ENCODE assay signal across 8 mouse cellular contexts in the genomic region with DNA sequence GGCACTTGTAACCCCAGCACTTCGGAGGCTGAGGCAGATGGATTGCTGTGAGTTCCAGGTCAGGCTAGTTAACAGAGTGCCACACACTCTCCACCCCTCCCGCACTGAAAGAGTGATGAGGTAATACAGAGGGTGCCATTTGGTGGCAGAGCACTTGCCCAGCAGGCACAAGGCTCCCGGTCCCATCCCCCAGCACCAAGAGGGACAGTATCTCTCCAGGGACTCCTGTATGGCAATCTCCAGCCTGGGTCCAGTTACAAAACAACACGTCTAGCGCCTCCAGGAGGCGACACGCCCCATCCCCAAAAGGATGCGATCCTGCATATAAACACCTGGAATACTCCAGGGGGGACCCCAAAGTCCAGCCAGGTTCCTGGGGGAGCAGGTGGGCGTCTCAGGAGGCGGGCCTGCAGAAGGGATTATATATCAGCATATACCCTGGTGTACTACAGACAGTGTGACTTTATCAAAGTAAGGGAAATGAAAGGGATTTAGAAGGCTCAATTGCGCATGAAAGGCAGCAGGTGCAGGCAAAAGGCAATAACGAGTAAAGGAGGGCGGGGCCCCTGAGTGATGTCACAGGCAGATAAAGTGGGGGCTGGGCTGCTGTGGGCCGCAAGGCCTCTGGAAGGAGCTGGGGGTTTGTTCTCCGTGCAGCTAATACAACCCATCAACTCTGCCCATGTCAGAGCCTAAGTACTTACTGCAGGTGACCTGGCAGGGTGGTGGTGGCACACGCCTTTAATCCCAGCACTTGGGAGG. TPM values are rescaled to one million over a fixed set of nuclear protein-coding genes. Genes with fewer than 3 reads are reported as not detected.
A peak's percentile ranks its signal among the peaks of the same experiment; 100 is the strongest.
DNase-seq lines count a peak whose midpoint lies in the region; ATAC-seq and TF ChIP-seq lines count a peak whose summit lies in the region.

No protein-coding gene starts in this region.

- peaks cover 26% of the 10 kb centered on the region for H3K36me3 ChIP-seq in heart, embryonic 14.5 days (ENCODE audit: control insufficient read depth, insufficient read depth, low read length)
- H3K36me3 ChIP-seq in heart, embryonic 11.5 days (ENCODE audit: control insufficient read depth, insufficient read depth, low read length): peaks cover 4% of the 10 kb centered on the region
- peaks cover 19% of the 10 kb centered on the region for H3K36me3 ChIP-seq in liver, postnatal 0 days (replicated peaks; ENCODE audit: insufficient read depth, low read length)

- peaks cover 73 to 97% of the 10 kb centered on the region in 2 experiments for H3K4me1 ChIP-seq in heart, embryonic 14.5 days (ENCODE audit: control insufficient read depth in 2 of 2, insufficient read depth in 2 of 2, low read length in 2 of 2)
- H3K4me1 ChIP-seq in heart, embryonic 11.5 days (ENCODE audit: control insufficient read depth, insufficient read depth, low read length): peaks cover 86% of the 10 kb centered on the region
- H3K4me1 ChIP-seq in liver, postnatal 0 days (ENCODE audit: insufficient read depth): peaks cover 64% of the 10 kb centered on the region

- peak overlapping the region; percentile 34; the same call in 1 of the 2 replicates for H3K9ac ChIP-seq in heart, embryonic 14.5 days (ENCODE audit: low read length)
- no peak overlapping the region for H3K9ac ChIP-seq in heart, embryonic 11.5 days (ENCODE audit: low read depth, low read length)
- no peak overlapping the region for H3K9ac ChIP-seq in liver, postnatal 0 days (replicated peaks)

- no peak overlapping the region for H3K4me2 ChIP-seq in heart, embryonic 14.5 days (ENCODE audit: low read length)
- no peak overlapping the region for H3K4me2 ChIP-seq in heart, embryonic 11.5 days
- no peak overlapping the region for H3K4me2 ChIP-seq in liver, postnatal 0 days (ENCODE audit: low read depth, low read length)

- no peak overlapping the region for H3K27ac ChIP-seq in heart, embryonic 14.5 days (replicated peaks in 1 of 2; ENCODE audit: control insufficient read depth in 1 of 2, insufficient read depth in 1 of 2, low read depth in 2 of 2, low read length in 2 of 2)
- no peak overlapping the region for H3K27ac ChIP-seq in heart, embryonic 11.5 days (ENCODE audit: low read depth, low read length)
- H3K27ac ChIP-seq in liver, postnatal 0 days (ENCODE audit: low read depth): peak overlapping the region; percentile 96

- H3K4me3 ChIP-seq in heart, embryonic 14.5 days (ENCODE audit: control insufficient read depth in 1 of 2, insufficient read depth in 1 of 2, low read depth in 1 of 2, low read length in 2 of 2): no peak overlapping the region
- H3K4me3 ChIP-seq in heart, embryonic 11.5 days (ENCODE audit: low read depth, low read length): no peak overlapping the region
- H3K4me3 ChIP-seq in liver, postnatal 0 days (ENCODE audit: low read depth, low read length): no peak overlapping the region

- no peak for ATAC-seq in heart, embryonic 14.5 days (ENCODE audit: insufficient number of reproducible peaks, insufficient read depth, low FRiP score, low read depth)
- no peak for ATAC-seq in heart, embryonic 11.5 days (replicated peaks; ENCODE audit: insufficient number of reproducible peaks, low FRiP score, low TSS enrichment)
- ATAC-seq in erythroid progenitor cell, adult 5-6 weeks (replicated peaks; ENCODE audit: low FRiP score, poor library complexity, severe bottlenecking): 0 out of 2 replicates have a peak, but pooled peaks have one; percentile 37
- ATAC-seq in liver, postnatal 0 days: no peak

- peak; percentile 44 for DNase-seq in MN1 (ENCODE audit: low spot score)
- peak; percentile 36 for DNase-seq in liver, postnatal 0 days
- no peak for DNase-seq in ovary, adult 18-20 months (ENCODE audit: low spot score)
- no peak for DNase-seq in embryo, embryonic 10.5 days (ENCODE audit: low spot score)
- DNase-seq in left cerebral cortex, adult 9 months (ENCODE audit: low spot score in 2 of 2): no peak

- no peaks in the 10 kb centered on the region for H3K9me3 ChIP-seq in heart, embryonic 14.5 days (ENCODE audit: control insufficient read depth, low read length)
- no peaks in the 10 kb centered on the region for H3K9me3 ChIP-seq in heart, embryonic 11.5 days (replicated peaks; ENCODE audit: control insufficient read depth, low read length)
- no peaks in the 10 kb centered on the region for H3K9me3 ChIP-seq in liver, postnatal 0 days (ENCODE audit: low read length)

- H3K27me3 ChIP-seq in heart, embryonic 14.5 days (ENCODE audit: control insufficient read depth, insufficient read depth, low read length): no peaks in the 10 kb centered on the region
- no peaks in the 10 kb centered on the region for H3K27me3 ChIP-seq in heart, embryonic 11.5 days (ENCODE audit: control insufficient read depth, insufficient read depth, low read length)
- H3K27me3 ChIP-seq in liver, postnatal 0 days (ENCODE audit: insufficient read depth, low read length): no peaks in the 10 kb centered on the region

- TF ChIP-seq EP300 in liver, postnatal 0 days (IDR thresholded peaks at IDR 0.05; ENCODE audit: low read depth): no peak

- TF ChIP-seq CTCF in liver, postnatal 0 days (IDR thresholded peaks at IDR 0.05; ENCODE audit: low read depth): no peak

- WGBS in heart, embryonic 14.5 days: 56% methylated on average over 16 of the region's 16 CpGs
- WGBS in heart, embryonic 11.5 days (ENCODE audit: insufficient replicate concordance): 50% methylated on average over 16 of the region's 16 CpGs
- 61% methylated on average over 16 of the region's 16 CpGs for WGBS in liver, postnatal 0 days (ENCODE audit: insufficient replicate concordance)

RNA-seq across cellular contexts. Expression of gene Zmynd8, which starts 44.4 kb away (rescaled TPM):
- polyA plus RNA-seq in heart, embryonic 14.5 days (2014; fragmentation: Nextera tagmentation; extraction: Ambion mirVana): 35.9 and 38.0 TPM in 2 replicates
- polyA plus RNA-seq in heart, embryonic 11.5 days (2014; fragmentation: Nextera tagmentation; extraction: Ambion mirVana): 39.6 and 47.6 TPM in 2 replicates
- total RNA-seq in erythroid progenitor cell, adult 5-6 weeks (2015; ENCODE audit: low replicate concordance): 55.3 and 129 TPM in 2 replicates
- 59.5 and 85.9 TPM in 2 replicates for total RNA-seq in erythroid progenitor cell, adult 5-6 weeks (2017; ENCODE audit: low replicate concordance)
- 16.9 and 21.9 TPM in 2 replicates for polyA plus RNA-seq in liver, postnatal 0 days (2015; fragmentation: Nextera tagmentation; extraction: Ambion mirVana)

Comparison
In these comparisons a context has a peak if more than half of its experiments do, and no peak if none do; other contexts are left out.
1. DNase-seq: peak in MN1 (single experiment) and liver, postnatal 0 days (single experiment); none in ovary, adult 18-20 months (single experiment), embryo, embryonic 10.5 days (single experiment) and left cerebral cortex, adult 9 months (0 of 2).